Comparison of ENCODE assay signal across 14 mouse cellular contexts in genomic region chr13:75741119-75741518, GRCm38 (mm10).
"Had no signal": no experiment of that assay in that cellular context is flagged by ENCODE, and none has a peak within 500 bp of the region (broad histone marks: within the 10 kb centered on the region; RNA-seq: fewer than 3 reads in every experiment).

No protein-coding gene starts in this region.

- H3K9me3 ChIP-seq: lung, embryonic 15.5 days; megakaryocyte, embryonic 14.5 days; midbrain, embryonic 15.5 days; neural tube, embryonic 13.5 days had no signal

- ATAC-seq: midbrain, embryonic 15.5 days had no signal

- H3K4me2 ChIP-seq: lung, embryonic 15.5 days; midbrain, embryonic 11.5 days; midbrain, embryonic 15.5 days; neural tube, embryonic 13.5 days had no signal

- H3K36me3 ChIP-seq: lung, embryonic 15.5 days; midbrain, embryonic 15.5 days; neural tube, embryonic 13.5 days had no signal

- H3K27ac ChIP-seq: kidney, postnatal 0 days; lung, embryonic 15.5 days; macrophage; midbrain, embryonic 15.5 days; neural tube, embryonic 13.5 days had no signal

- H3K4me3 ChIP-seq: lung, embryonic 15.5 days; megakaryocyte, embryonic 14.5 days; midbrain, embryonic 15.5 days; neural tube, embryonic 13.5 days had no signal

- H3K4me1 ChIP-seq: midbrain, embryonic 15.5 days; neural tube, embryonic 13.5 days had no signal

- DNase-seq: kidney, adult 11 months; kidney, adult 9 months; kidney, postnatal 36 days; layer of hippocampus, adult 9-11 months; lung, postnatal 14 days; retina, postnatal 1 day; thymus, postnatal 36 days had no signal

- H3K9ac ChIP-seq: lung, embryonic 15.5 days; midbrain, embryonic 15.5 days; neural tube, embryonic 13.5 days had no signal

- H3K27me3 ChIP-seq: lung, embryonic 15.5 days; megakaryocyte, embryonic 14.5 days; midbrain, embryonic 15.5 days; neural tube, embryonic 13.5 days had no signal
